Mouse (Mus musculus) skeletal muscle tissue, adult 2 months (tissue): Measurements from ENCODE around the gene Mettl27.
"Not testable (repeated sequence)": the region's sequence is repeated elsewhere in the genome, so short reads cannot be mapped to it uniquely, and the experiment has no call there.

Source experiments
- DNase-seq: peaks from one replicate; pipeline ENCODE4 v3.0.0-alpha.2; 2012; ENCODE audit warnings: low read depth, low spot score

Mettl27 gene

DNA sequence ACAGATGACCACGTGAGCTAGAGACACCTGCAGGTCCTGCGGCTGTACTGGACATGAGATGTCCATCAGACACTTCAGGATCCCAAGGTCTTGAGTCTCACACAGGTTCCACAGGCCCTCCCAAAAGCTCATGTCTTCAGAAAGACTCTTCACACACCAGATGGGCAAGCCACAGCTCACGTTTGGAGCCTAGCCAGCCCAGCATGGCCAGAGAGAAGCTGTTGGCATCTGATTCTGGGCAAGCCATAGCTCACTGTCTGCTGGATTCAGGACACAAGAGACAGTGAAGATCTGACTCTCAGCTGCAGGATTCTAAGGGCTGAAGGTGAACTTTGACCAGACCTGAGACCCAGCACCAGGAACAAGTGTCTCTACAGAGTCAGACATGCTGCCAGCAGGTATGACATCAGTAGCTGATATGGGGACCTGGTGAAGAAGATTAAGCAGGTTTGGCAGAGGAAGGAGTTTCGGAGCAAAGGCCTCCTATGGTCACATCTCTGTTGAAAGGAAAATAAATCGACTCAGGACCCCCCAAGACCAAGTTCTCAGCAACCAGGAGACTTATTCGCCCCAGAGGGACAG, 12.0 kb upstream of the Mettl27 start:
- no peak for DNase-seq

DNA sequence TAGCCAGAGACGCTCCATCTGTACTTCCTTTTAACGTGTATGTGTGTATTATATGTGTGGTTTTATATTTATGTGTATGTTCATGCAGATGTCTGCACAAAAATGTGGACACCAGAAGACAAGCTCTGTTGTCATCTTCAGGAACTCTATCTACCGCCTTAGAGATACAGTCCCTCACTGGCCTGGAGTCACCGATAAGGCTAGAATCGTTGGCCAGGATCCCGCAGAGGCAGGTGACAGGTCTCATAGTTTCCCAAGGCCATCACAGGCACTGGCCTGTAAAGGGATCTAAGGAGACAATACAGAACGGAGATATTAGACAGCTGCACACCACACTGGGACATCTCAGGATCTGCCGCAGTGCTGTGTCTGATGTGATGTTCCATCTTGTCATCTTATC, 11.1 kb upstream of the Mettl27 start:
- no peak for DNase-seq

DNA sequence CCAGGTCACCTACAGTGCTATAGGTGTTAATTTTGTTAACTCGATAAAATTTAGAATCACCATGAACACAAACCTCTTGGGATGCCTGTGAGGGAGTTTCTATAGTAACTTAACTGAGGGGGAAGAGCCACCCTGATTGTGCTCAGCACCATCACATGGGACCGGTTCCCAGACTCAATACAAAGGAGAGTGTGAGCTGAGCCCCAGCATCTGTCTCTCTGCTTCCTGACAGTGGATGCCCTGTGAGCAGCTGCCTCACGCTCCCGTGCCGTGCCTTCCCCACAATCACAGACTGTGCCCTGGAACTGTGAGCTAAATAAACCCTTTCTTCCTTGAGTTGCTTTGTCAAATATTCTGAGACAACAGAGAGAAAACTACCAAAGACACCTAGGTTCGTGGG, 9.0 kb upstream of the Mettl27 start:
- DNase-seq, result no peak

DNA sequence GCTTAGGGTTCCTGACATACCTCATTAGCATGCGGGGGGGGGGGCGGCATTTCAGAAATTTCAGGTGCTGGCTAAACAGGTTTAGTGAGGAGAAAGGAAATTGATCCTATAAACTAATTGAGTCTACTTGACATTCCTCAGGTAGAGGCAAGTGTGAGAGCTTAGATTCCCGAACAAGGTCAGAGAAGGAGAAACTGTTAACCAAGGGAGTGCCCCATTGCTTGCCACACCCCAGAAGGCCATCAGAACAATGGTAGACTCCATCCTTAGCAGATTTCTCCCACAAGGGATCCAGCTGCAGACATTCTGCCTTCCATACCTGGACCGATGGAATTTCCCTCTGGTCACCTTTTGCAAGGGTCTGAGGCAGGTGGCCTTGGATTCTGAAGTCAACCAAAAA, 5.4 kb upstream of the Mettl27 start:
- no peak for DNase-seq

DNA sequence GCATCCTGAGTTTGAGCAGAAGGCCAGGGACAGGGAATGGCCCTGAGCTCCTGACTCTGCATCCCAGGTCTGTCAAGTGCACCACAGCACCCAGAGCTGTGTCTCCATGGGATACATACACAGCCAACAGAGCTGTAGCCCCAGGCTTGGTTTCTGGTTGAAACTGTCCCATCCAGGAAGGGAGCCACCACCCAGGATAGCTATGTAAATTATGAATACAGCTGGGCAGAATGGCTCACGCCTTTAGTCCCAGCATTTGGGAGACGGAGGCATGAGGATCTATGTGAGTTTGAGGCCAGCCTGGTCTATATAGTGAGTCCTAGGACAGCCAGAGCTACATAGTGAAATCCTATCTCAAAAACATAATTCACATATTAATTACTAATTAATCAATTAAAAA, 2.2 kb upstream of the Mettl27 start:
- no peak for DNase-seq

DNA sequence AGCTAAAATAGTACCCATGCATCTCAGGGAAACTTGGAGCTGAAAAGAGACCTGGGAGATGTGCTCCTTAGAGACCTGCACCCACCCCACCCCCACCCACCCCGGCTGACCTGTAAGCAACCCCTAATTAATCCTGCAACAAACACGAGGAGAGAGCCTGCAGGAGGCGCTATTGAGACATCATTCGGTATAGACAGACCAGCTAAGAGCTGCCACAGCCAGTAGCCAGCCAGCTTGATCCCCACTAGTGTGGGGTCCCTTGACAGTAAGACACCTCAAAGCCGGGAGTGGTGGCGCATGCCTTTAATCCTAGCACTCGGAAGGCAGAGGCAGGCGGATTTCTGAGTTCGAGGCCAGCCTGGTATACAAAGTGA, 722 bp downstream of the Mettl27 start:
- DNase-seq, result peak; percentile 58

DNA sequence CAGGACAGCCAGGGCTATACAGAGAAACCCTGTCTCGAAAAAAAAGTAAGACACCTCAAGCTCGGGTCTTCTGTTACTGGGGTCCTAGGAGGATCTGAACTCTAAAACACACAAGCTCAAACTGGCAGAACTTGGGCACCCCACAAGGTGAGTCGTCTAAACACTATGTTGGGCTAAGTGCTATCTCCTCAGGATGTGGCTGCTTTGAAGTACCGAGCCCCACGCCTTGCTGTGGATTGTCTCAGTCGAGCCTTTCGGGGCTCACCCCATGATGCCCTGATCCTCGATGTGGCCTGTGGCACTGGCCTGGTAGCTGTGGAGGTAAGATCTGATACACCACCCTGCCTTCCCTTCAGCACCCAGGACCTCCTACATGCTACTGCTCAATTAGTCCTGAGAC, 1.1 kb downstream of the Mettl27 start:
- DNase-seq, result no peak

DNA sequence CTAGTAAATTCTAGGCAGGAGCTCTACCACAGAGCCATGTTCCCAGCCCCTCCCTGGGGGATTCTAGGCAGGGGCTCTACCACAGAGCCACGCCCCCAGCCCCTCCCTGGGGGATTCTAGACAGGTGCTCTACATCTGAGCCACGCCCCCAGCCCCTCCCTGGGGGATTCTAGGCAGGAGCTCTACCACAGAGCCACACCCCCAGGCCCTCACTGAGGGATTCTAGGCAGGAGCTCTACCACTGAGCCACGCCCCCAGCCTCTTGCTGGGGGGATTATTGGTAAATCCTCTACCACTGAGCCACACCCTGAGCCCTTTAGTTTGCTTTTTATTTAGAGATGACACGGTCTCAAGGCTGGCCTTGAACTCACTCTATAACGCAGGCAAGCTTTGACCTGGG, 1.5 kb downstream of the Mettl27 start:
- not testable (repeated sequence) for DNase-seq

DNA sequence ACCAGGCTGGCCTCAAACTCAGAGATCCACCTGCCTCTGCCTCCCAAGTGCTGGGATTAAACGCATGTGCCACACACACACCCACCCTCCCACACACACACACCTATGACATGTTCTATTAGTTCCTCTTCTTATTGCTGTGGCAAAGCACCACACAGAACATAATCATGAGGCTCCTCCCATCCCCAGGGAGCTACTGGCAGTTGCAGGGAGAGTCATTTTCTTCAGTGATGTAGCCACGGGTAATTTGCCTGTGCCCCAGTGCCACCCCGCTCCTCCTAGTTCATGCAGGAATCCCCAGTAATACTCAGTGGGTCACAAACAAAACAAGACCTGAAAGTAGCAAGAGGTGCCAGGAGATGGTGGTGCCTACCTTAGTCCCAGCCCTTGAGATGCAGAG, 2.5 kb downstream of the Mettl27 start:
- no peak for DNase-seq

DNA sequence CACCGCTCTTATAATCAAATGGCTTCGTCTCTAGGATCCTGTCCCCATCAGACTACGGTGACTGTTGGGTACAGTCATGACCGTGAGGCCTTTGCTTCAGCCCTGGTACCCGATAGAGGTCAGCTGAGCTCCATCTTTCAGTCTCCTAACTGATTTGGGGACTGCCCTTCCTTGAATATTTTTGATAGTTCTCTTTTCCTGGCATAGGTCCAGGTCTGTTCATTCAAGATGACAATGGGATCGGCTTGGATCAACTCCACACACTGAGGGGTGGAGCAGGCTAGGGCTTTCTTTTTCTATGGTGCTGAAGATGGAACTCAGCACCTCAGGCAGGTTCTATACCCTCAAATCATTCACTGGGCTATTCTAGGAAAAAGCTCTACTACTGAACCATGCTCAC, 3.9 kb downstream of the Mettl27 start:
- DNase-seq, result no peak

DNA sequence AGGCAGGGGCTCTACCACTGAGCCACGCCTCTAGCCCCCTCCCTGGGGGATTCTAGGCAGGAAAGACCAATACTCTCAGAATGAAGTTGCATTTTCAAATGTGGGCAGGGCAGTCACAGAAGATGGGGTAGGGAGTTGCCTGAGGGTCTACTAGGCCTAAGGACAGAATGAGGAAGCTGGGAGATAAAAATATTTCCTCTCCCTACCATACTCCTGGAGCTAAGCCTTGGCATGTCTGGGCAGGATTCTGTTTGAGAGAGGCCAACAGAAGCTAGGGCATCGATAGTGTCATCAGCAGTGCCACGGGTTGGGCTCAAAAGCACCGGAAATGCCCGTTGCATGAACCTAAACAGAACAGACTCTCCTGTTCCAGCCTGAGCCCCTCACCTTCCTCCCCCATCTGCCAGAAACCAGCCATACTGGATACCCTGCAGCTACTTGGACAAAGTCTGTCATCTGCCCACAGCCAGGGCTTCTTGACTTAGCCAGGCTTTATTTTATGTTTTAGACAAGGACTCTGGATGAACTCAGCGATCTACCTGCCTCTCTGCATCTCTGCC, 4.5 kb downstream of the Mettl27 start:
- no peak for DNase-seq

DNA sequence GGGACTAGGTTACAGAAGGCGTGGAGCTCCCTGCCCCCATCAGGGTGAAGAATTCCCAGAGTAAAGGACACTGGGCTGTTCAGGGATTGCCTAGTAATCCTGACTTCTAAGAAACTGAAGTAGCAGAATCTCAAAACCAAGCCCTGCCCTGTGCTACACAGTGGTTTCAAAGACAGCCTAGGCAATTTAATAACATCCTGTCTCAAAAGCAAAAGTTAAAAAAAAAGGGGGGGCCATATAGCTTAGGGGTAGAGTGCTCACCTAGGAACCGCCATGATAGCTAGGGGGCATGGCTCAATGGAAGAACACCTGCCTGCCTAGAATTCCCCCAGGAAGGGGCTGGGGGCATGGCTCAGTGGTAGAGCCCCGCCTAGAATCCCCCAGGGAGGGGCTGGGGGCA, 6.9 kb downstream of the Mettl27 start:
- no peak for DNase-seq

DNA sequence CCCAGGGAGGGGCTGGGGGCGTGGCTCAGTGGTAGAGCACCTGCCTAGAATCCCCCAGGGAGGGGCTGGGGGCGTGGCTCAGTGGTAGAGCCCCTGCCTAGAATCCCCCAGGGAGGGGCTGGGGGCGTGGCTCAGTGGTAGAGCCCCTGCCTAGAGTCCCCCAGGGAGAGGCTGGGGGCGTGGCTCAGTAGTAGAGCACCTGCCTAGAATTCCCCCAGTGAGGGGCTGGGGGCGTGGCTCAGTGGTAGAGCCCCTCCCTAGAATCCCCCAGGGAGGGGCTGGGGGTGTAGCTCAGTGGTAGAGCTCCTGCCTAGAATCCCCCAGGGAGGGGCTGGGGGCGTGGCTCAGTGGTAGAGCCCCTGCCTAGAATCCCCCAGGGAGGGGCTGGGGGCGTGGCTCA, 7.4 kb downstream of the Mettl27 start:
- not testable (repeated sequence) for DNase-seq

DNA sequence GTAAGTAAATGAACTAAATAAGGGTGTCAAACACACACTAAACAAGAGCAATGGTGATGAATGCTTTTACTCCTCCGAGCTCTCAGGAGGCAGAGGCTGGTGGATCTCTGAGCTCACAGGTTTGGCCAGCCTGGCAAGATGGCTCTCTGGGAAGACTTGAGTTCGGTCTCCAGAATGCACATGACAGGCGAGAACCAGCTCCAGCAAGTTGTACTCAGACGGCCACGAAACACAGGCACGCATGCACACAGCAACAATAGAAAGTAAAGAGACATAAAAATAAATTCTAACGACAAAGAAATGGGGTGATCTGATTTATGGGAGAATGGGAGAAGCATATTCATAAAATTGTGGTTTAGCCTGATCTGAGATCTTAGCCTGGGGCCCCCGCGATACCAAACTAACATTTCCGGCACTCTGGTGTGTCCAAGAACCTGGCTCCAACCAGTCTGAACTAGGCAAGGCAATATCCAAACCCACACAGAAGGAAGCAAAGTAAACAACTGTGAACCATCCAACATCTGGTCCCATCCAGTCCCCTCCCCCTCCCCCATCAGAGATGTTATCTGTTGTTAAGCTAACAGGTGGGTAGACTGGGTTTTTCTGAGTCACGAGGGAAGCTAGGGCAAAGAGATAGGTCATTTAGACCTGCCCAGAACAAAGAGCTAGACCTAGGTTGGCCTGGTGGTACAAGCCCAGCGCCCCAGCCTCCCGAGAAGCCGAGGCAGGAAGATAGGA, 9.5 kb downstream of the Mettl27 start:
- DNase-seq, result no peak

DNA sequence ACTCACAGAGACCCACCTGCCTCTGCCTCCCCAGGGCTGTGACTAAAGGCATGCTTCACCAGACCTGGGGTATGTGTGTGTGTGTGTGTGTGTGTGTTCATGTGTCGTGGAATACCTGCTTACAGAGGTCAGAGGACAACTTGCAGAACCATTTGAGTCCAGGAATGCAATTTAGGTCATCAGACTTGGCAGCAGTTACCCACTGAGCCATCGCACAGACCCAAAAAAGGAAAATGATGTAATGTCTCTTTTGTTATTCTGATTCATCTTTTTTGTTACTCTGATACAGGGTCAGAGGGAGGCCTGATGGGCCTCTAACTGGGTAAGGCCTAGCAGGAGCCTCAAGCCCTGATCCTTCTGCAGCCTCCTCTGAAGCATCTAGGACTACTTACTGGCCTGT, 10.6 kb downstream of the Mettl27 start:
- DNase-seq, result no peak

DNA sequence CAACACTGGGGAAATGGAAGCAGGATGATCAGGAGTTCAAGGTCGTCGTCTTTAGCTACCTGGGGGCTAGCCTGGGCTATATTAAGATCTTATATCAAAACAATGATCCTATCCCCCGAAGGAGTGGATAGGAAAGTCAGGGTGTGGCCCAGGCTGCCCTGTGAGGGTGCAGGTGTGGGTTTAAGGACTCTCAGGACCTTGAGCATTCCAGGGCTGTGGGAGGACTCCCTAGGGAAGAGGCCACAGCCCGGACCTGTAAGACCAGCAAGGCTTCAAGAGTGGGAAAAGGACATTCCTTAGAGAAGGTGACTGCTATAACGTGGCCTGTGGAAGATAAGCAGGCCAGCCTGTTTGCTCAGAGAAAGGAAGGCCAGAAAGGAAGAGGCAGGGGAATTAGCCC, 12.0 kb downstream of the Mettl27 start:
- no peak for DNase-seq

DNA sequence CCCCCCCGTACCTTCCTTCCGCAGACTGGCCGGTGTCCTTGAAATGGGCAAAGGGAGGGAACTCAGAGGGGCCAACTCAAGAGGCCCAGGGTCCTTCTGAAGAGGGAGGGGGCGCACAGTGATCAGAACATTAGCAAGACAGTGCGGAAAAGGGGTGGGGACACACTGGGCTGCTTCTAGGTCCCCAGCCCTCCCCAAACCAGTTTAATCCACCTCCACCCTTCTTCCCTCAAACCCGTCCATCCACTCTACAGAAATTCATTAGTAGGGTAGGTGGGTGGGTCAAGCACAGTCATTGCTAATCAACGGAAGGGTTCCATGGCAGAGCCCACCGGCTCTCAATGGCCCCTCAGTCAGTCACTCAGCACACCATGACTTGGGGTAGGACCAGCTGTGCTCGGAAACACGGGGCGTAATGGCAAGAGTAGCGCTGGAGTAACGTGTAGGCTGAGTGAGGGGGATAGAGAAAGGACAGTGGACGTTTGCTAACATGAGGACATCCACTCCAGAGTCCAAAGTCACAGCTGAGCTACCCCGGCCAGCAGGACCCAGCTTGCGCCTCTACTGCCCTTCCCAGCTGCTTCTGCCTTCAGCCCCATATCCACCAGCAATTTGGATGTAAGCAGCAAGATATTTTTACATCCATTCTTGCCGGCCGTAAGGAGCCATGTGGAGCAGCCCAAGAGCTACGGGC, 13.2 kb downstream of the Mettl27 start:
- no peak for DNase-seq

DNA sequence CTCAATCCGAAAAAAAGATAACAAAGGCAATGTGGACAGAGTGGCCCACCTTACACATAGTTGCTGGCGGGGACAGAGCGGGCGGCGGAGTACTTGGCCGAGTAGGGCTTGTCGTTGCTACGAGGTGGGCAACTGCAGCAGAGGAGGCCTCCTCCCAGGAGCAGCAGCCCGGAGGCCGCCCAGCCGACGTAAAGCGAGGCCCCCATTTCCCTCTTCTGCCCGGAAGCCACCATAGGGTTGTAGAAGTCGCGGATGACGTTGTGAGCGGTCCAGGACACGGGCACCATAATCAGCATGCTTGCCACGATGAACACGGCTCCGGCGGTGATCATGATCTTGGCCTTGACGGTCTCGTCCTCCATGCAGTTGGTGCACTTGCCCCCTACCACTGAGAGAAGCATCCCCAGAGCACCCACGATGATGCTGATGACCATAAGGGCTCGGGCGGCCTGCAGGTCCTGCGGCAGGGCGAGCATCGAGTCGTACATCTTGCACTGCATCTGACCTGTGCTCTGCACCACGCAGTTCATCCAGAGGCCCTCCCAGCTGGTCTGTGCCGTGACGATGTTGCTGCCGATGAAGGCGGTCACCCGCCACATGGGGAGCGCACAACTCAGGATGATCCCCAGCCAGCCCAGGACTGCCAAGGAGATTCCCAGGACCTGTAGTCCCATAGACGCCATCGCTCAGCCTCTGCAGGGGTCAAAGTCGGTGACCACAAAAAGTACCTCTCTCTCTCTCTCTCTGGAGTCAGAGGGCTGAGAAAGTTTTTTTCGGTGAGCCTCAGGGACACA, 14.1 kb downstream of the Mettl27 start:
- no peak for DNase-seq

DNA sequence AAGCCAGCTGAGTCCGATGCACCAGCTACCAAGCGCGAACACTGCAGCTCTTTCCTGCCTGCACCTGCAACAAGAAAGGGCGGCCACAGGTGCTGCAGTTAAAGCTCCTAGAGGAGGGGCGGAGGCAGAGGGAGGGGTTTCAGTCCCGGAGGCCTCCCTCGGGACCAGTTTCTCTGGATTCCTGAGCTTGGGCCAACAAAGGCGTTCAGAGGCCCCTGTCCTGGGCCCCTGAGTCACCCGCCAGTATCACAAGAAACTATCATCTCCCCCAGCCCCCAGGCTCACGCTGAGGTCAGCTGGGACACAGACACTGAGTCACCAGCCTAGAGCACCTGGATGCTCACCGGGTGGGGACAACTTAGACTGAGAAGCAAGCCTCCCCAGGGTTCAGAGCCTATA, 14.7 kb downstream of the Mettl27 start, which contains the start of gene Cldn4:
Gene Cldn4 (minus strand): TSS at position 78 of the 399 bp plus-strand sequence.
- DNase-seq, result no peak

DNA sequence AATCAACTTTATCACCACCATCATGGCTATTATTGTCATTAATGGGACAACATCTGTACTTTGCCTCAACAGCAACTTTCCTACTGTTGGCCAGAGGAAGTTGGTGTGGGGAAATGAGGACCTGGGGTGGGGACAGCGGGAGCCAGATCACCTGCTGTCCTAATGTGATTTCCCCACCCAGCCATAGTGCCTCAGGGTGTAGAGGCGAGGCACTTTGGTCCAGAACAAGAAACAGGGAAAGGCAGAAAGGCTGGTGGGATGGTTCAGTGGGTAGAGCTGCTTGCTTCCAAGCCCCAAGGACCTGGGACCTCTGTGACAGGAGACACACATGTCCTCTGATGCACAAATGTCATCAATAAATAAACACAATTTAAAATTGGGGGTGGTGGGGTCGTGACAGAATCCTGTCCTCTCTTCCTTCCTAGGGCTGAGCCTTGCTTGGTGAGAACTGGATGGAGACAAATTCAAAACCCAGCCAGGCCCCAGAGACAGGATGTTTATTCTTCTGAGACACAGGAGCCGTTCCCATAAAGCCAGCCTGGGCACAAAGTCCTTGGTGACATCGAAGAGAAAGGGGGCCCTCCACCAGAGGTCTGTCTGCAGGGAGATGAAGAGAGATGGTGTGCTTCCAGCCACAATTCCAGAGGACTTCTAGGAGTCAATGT, 15.4 kb downstream of the Mettl27 start:
- DNase-seq, result no peak

DNA sequence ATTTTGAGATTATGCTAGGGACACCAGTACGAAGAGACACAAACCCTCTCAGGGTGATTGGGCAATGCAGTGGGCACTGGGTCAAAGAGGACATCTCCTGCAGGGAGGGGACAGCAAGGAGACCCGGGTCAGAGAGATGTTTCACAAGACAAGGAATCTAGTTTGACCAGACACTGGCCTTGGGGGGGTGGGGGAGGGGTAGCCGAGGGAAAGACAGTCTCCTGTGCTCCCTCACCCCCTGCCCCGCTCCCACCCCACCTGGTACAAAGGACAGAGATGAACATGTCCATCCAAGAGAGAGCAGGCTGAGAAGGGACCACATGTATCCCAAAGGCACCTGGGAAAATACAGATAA, 15.9 kb downstream of the Mettl27 start:
- DNase-seq, result no peak
